Mouse (Mus musculus) limb, embryonic 11.5 days (tissue): ENCODE results near the gene Wbp2. TPM values are rescaled to one million over a fixed set of nuclear protein-coding genes. Genes with fewer than 3 reads are reported as not detected.
"Not testable (repeated sequence)": the region's sequence is repeated elsewhere in the genome, so short reads cannot be mapped to it uniquely, and the experiment has no call there.

ENCODE experiments used
- ATAC-seq: fragments of 200-750 bp; cut with Nextera tagmentation; 2 replicates; pipeline ENCODE4 v1.8.0; 2017; ENCODE audit warnings: low read depth; ENCODE audit not compliant: insufficient number of reproducible peaks, low FRiP score, low TSS enrichment
- DNase-seq: peaks from one replicate; pipeline ENCODE4 v3.0.0-alpha.2; 2015; ENCODE audit warnings: low spot score
- H3K27ac ChIP-seq: fragments of 300-500 bp; sonication (generic); replicated peaks from 2 replicates; pipeline ENCODE4 v1.5.1; 2014; ENCODE audit warnings: low read depth, mild to moderate bottlenecking, low read length
- H3K27me3 ChIP-seq: fragments of 300-500 bp; sonication (generic); 2 replicates; pipeline ENCODE4 v1.6.1; 2014; ENCODE audit warnings: mild to moderate bottlenecking, low read length, mixed read lengths; ENCODE audit not compliant: control insufficient read depth, insufficient read depth
- H3K36me3 ChIP-seq: fragments of 300-500 bp; sonication (generic); 2 replicates; pipeline ENCODE4 v1.6.1; 2014; ENCODE audit warnings: mild to moderate bottlenecking, low read length, moderate library complexity, mixed read lengths; ENCODE audit not compliant: control insufficient read depth, insufficient read depth
- H3K4me1 ChIP-seq: fragments of 300-500 bp; sonication (generic); 2 replicates; pipeline ENCODE4 v1.6.1; 2014; ENCODE audit warnings: low read length, mixed read lengths; ENCODE audit not compliant: control insufficient read depth, insufficient read depth
- H3K4me2 ChIP-seq: fragments of 300-500 bp; sonication (generic); 2 replicates; pipeline ENCODE4 v1.6.1; 2014; ENCODE audit warnings: low read depth, mild to moderate bottlenecking, moderate library complexity; ENCODE audit not compliant: severe bottlenecking
- H3K4me3 ChIP-seq: fragments of 300-500 bp; sonication (generic); 2 replicates; pipeline ENCODE4 v1.5.1; 2014; ENCODE audit warnings: low read depth, low read length
- H3K9ac ChIP-seq: fragments of 300-500 bp; sonication (generic); 2 replicates; pipeline ENCODE4 v1.6.1; 2014; ENCODE audit warnings: mild to moderate bottlenecking, low read length
- H3K9me3 ChIP-seq: fragments of 300-500 bp; sonication (generic); 2 replicates; pipeline ENCODE4 v1.6.1; 2016; ENCODE audit warnings: low read length; ENCODE audit not compliant: control insufficient read depth
- WGBS: fragments of 180-500 bp; shearing (Covaris S2); extraction: QIAGEN DNeasy Blood & Tissue Kit; methylation state at CpG from one replicate; pipeline ENCODE4 v1.1.7; 2014; 5-methylcytosine and 5-hydroxymethylcytosine counted together
- polyA plus RNA-seq: library from polyadenylated mRNA; unstranded; fragments of >200 nt; fragmentation: Nextera tagmentation; extraction: Ambion mirVana; gene quantifications from 2 replicates; pipeline ENCODE4 v1.2.1, GENCODE M21; 2014

Wbp2 gene
- polyA plus RNA-seq, 1 experiment from 2014 or later, result 49.3 TPM

DNA sequence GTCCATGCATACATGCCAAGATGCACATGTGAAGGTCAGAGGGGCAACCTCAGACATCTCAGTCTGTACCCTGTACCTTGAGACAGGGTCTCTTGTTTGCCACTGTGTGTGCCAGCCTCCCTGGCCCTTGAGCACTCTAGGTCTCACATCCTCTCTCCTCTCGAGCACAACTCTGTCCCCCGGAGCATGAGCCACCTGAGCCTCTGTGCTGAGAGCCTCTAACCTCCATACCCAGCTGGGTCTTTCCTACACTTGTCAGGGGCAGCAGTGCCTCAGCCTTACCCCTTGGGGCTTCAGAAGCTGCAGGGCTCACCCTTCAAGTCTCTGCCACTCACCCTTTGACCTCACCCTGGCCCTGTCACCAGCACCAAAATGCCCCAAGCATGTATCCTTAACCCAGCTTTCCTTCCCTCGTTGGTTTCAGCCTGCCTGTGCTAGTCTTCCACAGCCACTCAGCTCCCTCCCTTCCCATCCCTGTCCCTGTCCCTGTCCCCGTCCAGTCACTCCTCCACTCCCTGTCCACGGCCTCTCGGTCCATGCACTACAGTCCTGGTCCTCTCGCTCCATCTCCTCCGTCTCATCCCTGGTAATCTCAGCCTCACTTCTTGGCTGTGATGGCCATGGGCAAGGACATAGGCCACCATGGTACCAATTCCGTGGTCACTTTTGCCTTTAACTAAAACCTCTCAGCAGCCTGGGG lies 42.4 kb upstream of the Wbp2 start:
- Histone ChIP-seq H3K27me3 (no peaks in the 10 kb centered on the region), H3K9me3 (no peaks in the 10 kb centered on the region), H3K27ac (no peak overlapping the region), H3K4me3 (no peak overlapping the region), H3K4me1 (peaks cover 22% of the 10 kb centered on the region), H3K36me3 (peaks cover 3% of the 10 kb centered on the region; the same call in 1 of the 2 replicates), H3K9ac (no peak overlapping the region), H3K4me2 (no peak overlapping the region)
- 81% methylated on average over 9 of the region's 9 CpGs for WGBS
- ATAC-seq (no peak), DNase-seq (no peak)

DNA sequence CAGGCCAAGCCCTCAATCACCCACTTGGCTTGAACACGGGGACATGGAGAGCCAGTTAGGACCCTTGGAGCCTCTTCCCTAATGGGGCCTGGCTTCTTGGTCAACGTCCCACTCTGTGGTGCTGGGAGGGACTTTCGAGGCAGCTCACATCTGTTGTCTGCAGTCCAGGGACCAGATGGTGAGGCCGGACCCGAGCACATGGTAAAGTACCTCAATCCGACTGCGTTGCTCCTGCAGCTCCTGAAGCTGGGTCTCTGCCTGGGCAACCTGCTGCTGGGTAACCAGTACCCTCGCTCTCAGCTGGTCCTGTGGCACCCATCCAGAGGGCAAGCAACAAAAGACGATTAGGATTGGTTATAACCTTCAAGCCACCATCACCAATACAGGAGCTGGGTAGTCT lies 41.2 kb upstream of the Wbp2 start:
- no peak overlapping the region; the same call in 1 of the 2 replicates for H3K4me2 ChIP-seq
- 78% methylated on average over 9 of the region's 9 CpGs for WGBS
- H3K4me1 ChIP-seq, result peaks cover 22% of the 10 kb centered on the region
- H3K27ac ChIP-seq, result no peak overlapping the region
- H3K9me3 ChIP-seq, result no peaks in the 10 kb centered on the region
- H3K27me3 ChIP-seq, result no peaks in the 10 kb centered on the region
- no peak overlapping the region for H3K4me3 ChIP-seq
- no peak for ATAC-seq
- H3K36me3 ChIP-seq, result no peaks in the 10 kb centered on the region; the same call in 1 of the 2 replicates
- peak overlapping the region; percentile 53; the same call in 1 of the 2 replicates for H3K9ac ChIP-seq
- no peak for DNase-seq

DNA sequence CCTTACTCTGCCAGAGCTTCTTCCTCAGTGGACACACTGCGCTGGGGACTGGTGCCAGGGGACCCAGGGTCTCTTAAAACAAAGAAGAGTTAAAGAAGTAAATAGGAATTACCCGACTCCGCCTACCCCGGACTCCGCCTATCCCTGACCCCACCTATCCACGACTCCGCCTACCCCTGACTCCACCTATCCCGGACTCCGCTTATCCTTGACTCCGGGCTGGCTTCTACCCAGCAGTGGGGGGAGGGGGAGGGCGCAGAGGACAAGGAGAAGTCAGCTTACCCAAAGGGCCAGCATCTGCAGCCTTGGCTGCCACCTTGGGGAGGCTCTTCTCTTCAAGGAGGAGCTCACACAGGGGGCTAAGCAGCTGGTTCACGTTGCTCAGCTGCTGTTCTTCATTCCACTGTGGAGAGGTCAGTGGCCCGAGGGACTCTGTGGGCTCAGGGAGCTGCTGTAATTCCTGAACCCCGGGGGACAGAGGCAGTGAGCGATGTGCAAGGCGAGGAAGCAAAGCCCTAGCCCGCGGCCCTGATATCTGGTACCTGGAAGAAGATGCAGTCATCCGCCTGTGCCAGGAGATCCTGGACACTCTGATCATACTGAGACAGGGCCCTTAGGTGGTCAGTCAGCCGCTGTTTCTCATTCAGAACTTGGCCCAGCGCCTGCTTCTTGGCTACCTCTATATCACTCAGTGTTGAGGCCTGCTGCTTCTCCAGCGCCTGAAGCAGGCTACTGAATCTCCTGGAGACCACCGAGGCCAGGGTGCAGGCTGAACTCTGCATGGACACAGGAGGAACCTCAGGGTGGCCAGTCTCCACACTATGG lies 40.6 kb upstream of the Wbp2 start, which contains the start of gene Trim47:
Gene Trim47 (minus strand): TSS at position 55 of the 825 bp plus-strand sequence.
- peak within 1 kb of the TSS; percentile 53 for H3K9ac ChIP-seq
- no peaks in the 10 kb centered on the region; the same call in 1 of the 2 replicates for H3K36me3 ChIP-seq
- no peaks in the 10 kb centered on the region for H3K27me3 ChIP-seq
- peaks cover 22% of the 10 kb centered on the region for H3K4me1 ChIP-seq
- no peak within 1 kb of the TSS for H3K27ac ChIP-seq
- 27% methylated on average over 23 of the region's 23 CpGs for WGBS
- peak within 1 kb of the TSS; percentile 39 for H3K4me2 ChIP-seq
- no peaks in the 10 kb centered on the region for H3K9me3 ChIP-seq
- peak; percentile 84 for DNase-seq
- peak; percentile 57; the same call in 1 of the 2 replicates for ATAC-seq
- peak within 1 kb of the TSS; percentile 20 for H3K4me3 ChIP-seq

DNA sequence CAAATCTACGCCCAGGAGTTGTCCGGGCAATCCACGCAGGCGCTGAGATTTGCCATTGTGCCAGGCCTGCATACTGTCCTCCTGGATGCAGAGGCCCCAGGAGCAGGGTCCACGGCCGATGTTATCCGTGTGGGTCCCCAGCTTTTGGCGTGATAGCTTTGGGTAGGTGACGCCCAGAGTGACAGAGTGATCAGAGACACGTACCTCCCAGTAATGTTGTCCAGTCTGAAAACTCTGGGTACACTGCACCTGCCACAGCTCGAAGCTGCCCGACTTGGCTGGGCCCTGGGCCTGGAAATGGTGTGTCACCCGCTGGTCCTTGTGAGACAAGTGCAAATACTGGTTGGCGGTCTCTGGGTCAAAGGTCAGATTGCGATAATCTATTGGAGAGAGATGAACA lies 39.5 kb upstream of the Wbp2 start:
- H3K4me1 ChIP-seq, result peaks cover 22% of the 10 kb centered on the region
- DNase-seq, result no peak
- H3K9ac ChIP-seq, result no peak overlapping the region
- H3K36me3 ChIP-seq, result no peaks in the 10 kb centered on the region; the same call in 1 of the 2 replicates
- no peak overlapping the region for H3K4me2 ChIP-seq
- no peak for ATAC-seq
- no peak overlapping the region for H3K27ac ChIP-seq
- H3K9me3 ChIP-seq, result no peaks in the 10 kb centered on the region
- H3K4me3 ChIP-seq, result no peak overlapping the region
- H3K27me3 ChIP-seq, result no peaks in the 10 kb centered on the region
- WGBS, result 95% methylated on average over 15 of the region's 15 CpGs

DNA sequence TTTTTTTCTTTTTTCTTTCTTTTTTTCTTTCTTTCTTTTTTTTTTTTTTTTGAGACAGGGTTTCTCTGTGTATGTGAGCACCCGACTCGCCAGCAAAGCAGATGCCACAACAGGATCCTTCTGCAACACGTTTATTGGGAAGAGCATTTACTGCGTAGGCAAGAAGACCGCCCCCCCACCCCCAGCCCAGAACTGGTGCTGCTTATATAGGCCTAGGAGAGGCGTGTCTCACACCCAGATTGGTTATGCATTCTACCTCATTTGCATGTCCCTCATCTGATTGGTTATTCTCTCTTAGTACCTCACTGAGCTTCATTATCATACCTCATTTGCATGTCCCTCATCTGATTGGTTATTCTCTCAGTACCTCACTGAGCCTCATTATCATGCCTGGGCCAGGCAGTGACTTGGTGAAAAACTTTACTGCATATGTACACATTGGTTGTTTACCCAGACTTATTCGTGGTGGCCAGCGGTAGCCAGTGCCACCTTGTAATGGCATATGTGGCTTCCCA lies 35.0 kb upstream of the Wbp2 start:
- H3K4me1 ChIP-seq, H3K4me2 ChIP-seq, ATAC-seq, H3K27ac ChIP-seq, H3K36me3 ChIP-seq, H3K9me3 ChIP-seq, H3K27me3 ChIP-seq, H3K4me3 ChIP-seq, H3K9ac ChIP-seq, DNase-seq: not testable (repeated sequence)
- WGBS, result 94% methylated on average over 8 of the region's 8 CpGs

DNA sequence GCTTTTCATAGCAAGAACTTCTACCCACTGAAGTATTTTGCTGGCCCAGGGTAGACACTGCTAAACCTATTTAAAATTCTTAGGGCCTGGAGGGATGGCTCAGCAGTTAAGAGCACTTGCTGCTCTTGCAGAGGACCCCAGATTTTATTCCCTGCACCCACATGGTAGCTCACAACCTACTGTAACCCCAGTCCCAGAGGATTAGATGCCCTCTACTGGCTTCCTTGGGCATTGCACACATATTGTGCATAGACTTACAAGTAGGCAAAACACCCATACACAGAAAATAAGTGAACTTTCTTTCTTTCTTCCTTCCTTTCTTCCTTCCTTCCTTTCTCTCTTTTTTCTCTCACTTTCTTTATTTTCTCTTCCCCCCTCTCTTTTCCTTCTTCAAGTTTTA lies 31.0 kb upstream of the Wbp2 start:
- H3K36me3 ChIP-seq, result no peaks in the 10 kb centered on the region
- no peak overlapping the region for H3K4me3 ChIP-seq
- H3K27ac ChIP-seq, result no peak overlapping the region
- no peaks in the 10 kb centered on the region for H3K9me3 ChIP-seq
- no peak overlapping the region for H3K9ac ChIP-seq
- ATAC-seq, result no peak
- no peaks in the 10 kb centered on the region for H3K4me1 ChIP-seq
- H3K4me2 ChIP-seq, result no peak overlapping the region
- no peak for DNase-seq
- no peaks in the 10 kb centered on the region for H3K27me3 ChIP-seq

DNA sequence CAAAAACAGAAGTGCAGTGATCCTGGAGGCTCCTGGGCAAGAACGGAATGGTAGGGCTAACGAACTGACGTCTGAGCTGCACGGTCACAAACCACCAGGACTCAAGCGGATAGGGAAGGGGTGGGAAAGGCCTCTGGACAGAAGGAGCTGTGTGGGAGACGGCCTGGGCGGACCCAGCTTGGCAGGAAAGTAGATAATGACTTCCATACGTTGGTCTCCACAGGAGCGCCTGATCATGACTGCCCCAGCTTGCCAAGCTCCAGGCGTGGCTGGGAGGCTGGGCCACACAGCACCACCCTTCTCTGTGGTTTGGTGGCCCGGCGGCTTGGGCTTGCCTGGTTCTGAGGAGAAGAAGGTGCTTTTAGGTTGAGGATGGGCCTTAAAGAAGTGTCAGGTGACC lies 30.4 kb upstream of the Wbp2 start:
- Histone ChIP-seq H3K4me3 (no peak overlapping the region), H3K36me3 (no peaks in the 10 kb centered on the region), H3K9me3 (no peaks in the 10 kb centered on the region), H3K4me2 (no peak overlapping the region), H3K9ac (no peak overlapping the region), H3K4me1 (no peaks in the 10 kb centered on the region), H3K27ac (no peak overlapping the region), H3K27me3 (no peaks in the 10 kb centered on the region)
- ATAC-seq (no peak), DNase-seq (peak; percentile 57)
- 24% methylated on average over 12 of the region's 12 CpGs for WGBS

DNA sequence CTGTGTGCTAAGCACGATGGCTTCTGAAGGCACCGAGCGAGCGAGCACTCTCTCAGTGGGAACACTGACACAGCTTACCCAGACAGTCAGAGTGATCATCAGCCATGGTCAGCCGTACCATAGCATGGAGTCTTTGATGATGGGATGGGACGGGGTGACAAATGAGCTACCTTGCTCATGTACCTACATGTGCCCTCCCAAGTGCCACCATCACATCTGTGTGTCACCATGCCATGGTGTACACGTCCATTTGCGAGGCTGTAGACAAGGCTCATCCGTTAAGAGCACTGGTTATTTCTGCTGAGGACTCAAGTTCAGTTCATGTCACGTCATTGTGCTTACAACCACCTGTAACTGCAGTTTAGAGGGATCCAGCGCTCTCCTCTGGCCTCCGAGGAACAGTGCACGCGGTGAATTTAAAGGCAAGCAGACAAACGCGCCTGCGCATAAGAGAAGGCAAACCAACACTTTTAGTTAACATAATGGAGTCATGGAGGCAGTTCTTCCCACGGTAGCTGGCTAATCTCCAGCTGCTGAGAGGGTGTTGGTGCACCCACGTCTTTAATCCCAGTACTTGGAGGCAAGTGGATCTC lies 24.9 kb upstream of the Wbp2 start:
- peaks cover 25% of the 10 kb centered on the region for H3K4me1 ChIP-seq
- H3K27me3 ChIP-seq, result peaks cover 52% of the 10 kb centered on the region
- H3K9ac ChIP-seq, result no peak overlapping the region
- H3K27ac ChIP-seq, result no peak overlapping the region
- no peaks in the 10 kb centered on the region for H3K9me3 ChIP-seq
- DNase-seq, result no peak
- no peak overlapping the region for H3K4me3 ChIP-seq
- H3K4me2 ChIP-seq, result no peak overlapping the region
- no peak for ATAC-seq
- H3K36me3 ChIP-seq, result no peaks in the 10 kb centered on the region
- WGBS, result 81% methylated on average over 19 of the region's 19 CpGs
